Mouse (Mus musculus): ENCODE data around the gene Gm10645.
A peak's percentile ranks its signal among the peaks of the same experiment; 100 is the strongest.

Gene Gm10645

GRCm38 (mm10) chr8:83165931-83166867, at the start of gene Gm10645:
Gene Gm10645 (minus strand): TSS chr8:83166170.
- DNase-seq (ENCODE audit: low spot score), result peak; percentile 18

- DNase-seq (ENCODE audit: low spot score), result no peak
Measured at GRCm38 (mm10) chr8:83215065-83215464, 49.1 kb upstream of the Gm10645 start.

GRCm38 (mm10) chr8:83210676-83211075, 44.7 kb upstream of the Gm10645 start:
- DNase-seq (ENCODE audit: low spot score), result no peak

GRCm38 (mm10) chr8:83209581-83209980, 43.6 kb upstream of the Gm10645 start:
- no peak for DNase-seq (ENCODE audit: low spot score)

- no peak for DNase-seq (ENCODE audit: low spot score)
Measured at GRCm38 (mm10) chr8:83205907-83206306, 39.9 kb upstream of the Gm10645 start.

GRCm38 (mm10) chr8:83202946-83203345, 37.0 kb upstream of the Gm10645 start:
- DNase-seq (ENCODE audit: low spot score), result no peak

- no peak for DNase-seq (ENCODE audit: low spot score)
Measured at GRCm38 (mm10) chr8:83200191-83201177, 34.5 kb upstream of the Gm10645 start.

GRCm38 (mm10) chr8:83199715-83200114, 33.7 kb upstream of the Gm10645 start:
- no peak for DNase-seq (ENCODE audit: low spot score)

- DNase-seq (ENCODE audit: low spot score), result no peak
Measured at GRCm38 (mm10) chr8:83196088-83196487, 30.1 kb upstream of the Gm10645 start.

- DNase-seq (ENCODE audit: low spot score), result no peak
Measured at GRCm38 (mm10) chr8:83189538-83190095, 23.6 kb upstream of the Gm10645 start.

- DNase-seq (ENCODE audit: low spot score), result no peak
Measured at GRCm38 (mm10) chr8:83187363-83187962, 21.5 kb upstream of the Gm10645 start.

GRCm38 (mm10) chr8:83186376-83186775, 20.4 kb upstream of the Gm10645 start:
- DNase-seq (ENCODE audit: low spot score), result no peak

GRCm38 (mm10) chr8:83182784-83183183, 16.8 kb upstream of the Gm10645 start:
- DNase-seq (ENCODE audit: low spot score), result no peak

- DNase-seq (ENCODE audit: low spot score), result no peak
Measured at GRCm38 (mm10) chr8:83181851-83182482, 16.0 kb upstream of the Gm10645 start.

GRCm38 (mm10) chr8:83178228-83178742, 12.3 kb upstream of the Gm10645 start:
- no peak for DNase-seq (ENCODE audit: low spot score)

GRCm38 (mm10) chr8:83177317-83178195, 11.6 kb upstream of the Gm10645 start:
- DNase-seq (ENCODE audit: low spot score), result no peak

- no peak for DNase-seq (ENCODE audit: low spot score)
Measured at GRCm38 (mm10) chr8:83176785-83177184, 10.8 kb upstream of the Gm10645 start.

- DNase-seq (ENCODE audit: low spot score), result no peak
Measured at GRCm38 (mm10) chr8:83175680-83176079, 9.7 kb upstream of the Gm10645 start.

- DNase-seq (ENCODE audit: low spot score), result no peak
Measured at GRCm38 (mm10) chr8:83170894-83171293, 4.9 kb upstream of the Gm10645 start.

- no peak for DNase-seq (ENCODE audit: low spot score)
Measured at GRCm38 (mm10) chr8:83169709-83170108, 3.7 kb upstream of the Gm10645 start.

All from urinary bladder, postnatal 10 days (tissue).